Mouse (Mus musculus): ENCODE data around the gene Tmco3. TPM values are rescaled to one million over a fixed set of nuclear protein-coding genes. Genes with fewer than 3 reads are reported as not detected.

Gene Tmco3
- polyA plus RNA-seq, 1 experiment from 2014 or later, result 54.1 TPM

Other genes with a start within 250 kb of the Tmco3 start
- gene Proz, start 227.3 kb upstream of the Tmco3 start, polyA plus RNA-seq (2015; fragmentation: Nextera tagmentation; extraction: Ambion mirVana), result 1.2 and 2.0 TPM in 2 replicates
- gene Pcid2, start 182.7 kb upstream of the Tmco3 start, polyA plus RNA-seq (2015; fragmentation: Nextera tagmentation; extraction: Ambion mirVana), result 38.6 and 42.3 TPM in 2 replicates
- 72.9 and 77.1 TPM in 2 replicates for gene Cul4a, start 182.6 kb upstream of the Tmco3 start, polyA plus RNA-seq (2015; fragmentation: Nextera tagmentation; extraction: Ambion mirVana)
- gene Lamp1, start 129.0 kb upstream of the Tmco3 start, polyA plus RNA-seq (2015; fragmentation: Nextera tagmentation; extraction: Ambion mirVana), result 263 and 294 TPM in 2 replicates
- 16.9 and 19.7 TPM in 2 replicates for gene Grtp1, start 87.6 kb upstream of the Tmco3 start, polyA plus RNA-seq (2015; fragmentation: Nextera tagmentation; extraction: Ambion mirVana)
- gene Adprhl1, start 34.0 kb upstream of the Tmco3 start, polyA plus RNA-seq (2015; fragmentation: Nextera tagmentation; extraction: Ambion mirVana), result 0.29 TPM in 1 of 2 replicates, not detected in the other
- 35.5 and 35.9 TPM in 2 replicates for gene Dcun1d2, start 59 bp upstream of the Tmco3 start, polyA plus RNA-seq (2015; fragmentation: Nextera tagmentation; extraction: Ambion mirVana)
- 87.2 and 96.5 TPM in 2 replicates for gene Tfdp1, start 50.6 kb downstream of the Tmco3 start, polyA plus RNA-seq (2015; fragmentation: Nextera tagmentation; extraction: Ambion mirVana)
- not detected in 2 replicates for gene Atp4b, start 108.6 kb downstream of the Tmco3 start, polyA plus RNA-seq (2015; fragmentation: Nextera tagmentation; extraction: Ambion mirVana)
- not detected in 2 replicates for gene Grk1, start 116.9 kb downstream of the Tmco3 start, polyA plus RNA-seq (2015; fragmentation: Nextera tagmentation; extraction: Ambion mirVana)
- gene Tmem255b, start 147.0 kb downstream of the Tmco3 start, polyA plus RNA-seq (2015; fragmentation: Nextera tagmentation; extraction: Ambion mirVana), result 0.32 and 1.0 TPM in 2 replicates
- gene Gas6, start 206.3 kb downstream of the Tmco3 start, polyA plus RNA-seq (2015; fragmentation: Nextera tagmentation; extraction: Ambion mirVana), result 37.7 and 45.7 TPM in 2 replicates

All from midbrain, embryonic 16.5 days (tissue).